Mouse (Mus musculus) CH12.LX (cell line): ENCODE data around the gene Lep. TPM values are rescaled to one million over a fixed set of nuclear protein-coding genes. Genes with fewer than 3 reads are reported as not detected.

ENCODE experiments used
- DNase-seq: peaks from one replicate; pipeline ENCODE4 v3.0.0-alpha.2; 2013; ENCODE audit errors: extremely low read depth
- H3K27ac ChIP-seq: 2 replicates; pipeline ENCODE4 v1.5.1; 2012; ENCODE audit warnings: low read depth, mild to moderate bottlenecking, control low read depth, moderate library complexity; ENCODE audit not compliant: insufficient read depth
- H3K27me3 ChIP-seq: replicated peaks from 2 replicates; pipeline ENCODE3; 2012; ENCODE audit warnings: inconsistent platforms
- H3K36me3 ChIP-seq, 2 experiments: replicated peaks in 1 of 2; 2 replicates each; pipeline versions ENCODE3 to v1.6.1; 2012; ENCODE audit warnings: inconsistent platforms in 1 of 2, low read length in 1 of 2, mild to moderate bottlenecking in 1 of 2, mixed read lengths in 1 of 2, moderate library complexity in 1 of 2; ENCODE audit not compliant: control insufficient read depth in 1 of 2, insufficient read depth in 1 of 2
- H3K4me1 ChIP-seq, 2 experiments: 2 replicates each; pipeline ENCODE4 v1.6.1; 2012; ENCODE audit warnings: inconsistent platforms in 1 of 2, moderate library complexity in 1 of 2; ENCODE audit not compliant: insufficient read depth in 2 of 2, control insufficient read depth in 1 of 2
- H3K4me2 ChIP-seq: 2 replicates; pipeline ENCODE4 v1.6.1; 2012; ENCODE audit warnings: low read depth, mild to moderate bottlenecking, control low read depth; ENCODE audit not compliant: poor library complexity, insufficient read depth, severe bottlenecking
- H3K4me3 ChIP-seq, 3 experiments: fragments of 150-350 bp in 1 of 3; sonication (generic) in 1 of 3; replicated peaks in 1 of 3; 2 replicates each; pipeline versions ENCODE3 to v1.5.1; 2011 to 2012; ENCODE audit warnings: low read depth in 2 of 3, low read length in 2 of 3, mild to moderate bottlenecking in 2 of 3, moderate library complexity in 2 of 3, control low read depth in 1 of 3, improper control_type of control experiment in 1 of 3, inconsistent platforms in 1 of 3, mixed read lengths in 1 of 3; ENCODE audit not compliant: poor library complexity in 1 of 3
- H3K79me2 ChIP-seq: replicated peaks from 2 replicates; pipeline ENCODE4 v1.6.1; 2012; ENCODE audit warnings: mild to moderate bottlenecking, moderate library complexity; ENCODE audit not compliant: control insufficient read depth, poor library complexity, insufficient read depth, severe bottlenecking; ENCODE audit errors: extremely low read depth
- H3K9ac ChIP-seq: 2 replicates; pipeline ENCODE4 v1.6.1; 2012; ENCODE audit warnings: low read depth, mild to moderate bottlenecking, control low read depth, moderate library complexity; ENCODE audit not compliant: insufficient read depth
- H3K9me3 ChIP-seq: replicated peaks from 2 replicates; pipeline ENCODE3; 2012; ENCODE audit warnings: low read length, inconsistent platforms, mixed read lengths
- CHD1 ChIP-seq: IDR thresholded peaks from 2 replicates; pipeline ENCODE4 v1.6.1; 2012; ENCODE audit warnings: low read depth, low read length, improper control_type of control experiment, inconsistent platforms
- CTCF ChIP-seq, 2 experiments: IDR thresholded peaks in 1 of 2; conservative IDR thresholded peaks in 1 of 2; 2 replicates each; pipeline ENCODE4 v1.5.1; 2011 to 2012; ENCODE audit warnings: low read depth in 2 of 2, low read length in 2 of 2, improper control_type of control experiment in 1 of 2, inconsistent platforms in 1 of 2, mild to moderate bottlenecking in 1 of 2, moderate library complexity in 1 of 2
- E2F4 ChIP-seq: IDR thresholded peaks from 2 replicates; pipeline ENCODE4 v1.6.1; 2011; ENCODE audit warnings: low read depth, low read length, improper control_type of control experiment; ENCODE audit not compliant: insufficient replicate concordance
- EP300 ChIP-seq: IDR thresholded peaks from 2 replicates; pipeline ENCODE4 v1.6.1; 2011; ENCODE audit warnings: low read length, improper control_type of control experiment
- ETS1 ChIP-seq: conservative IDR thresholded peaks from 2 replicates; pipeline ENCODE4 v1.6.1; 2012; ENCODE audit warnings: low read depth, mild to moderate bottlenecking, inconsistent platforms, low read length, improper control_type of control experiment, moderate library complexity
- IRF4 ChIP-seq: IDR thresholded peaks from 2 replicates; pipeline ENCODE4 v1.6.1; 2014; ENCODE audit warnings: low read depth, mild to moderate bottlenecking, inconsistent platforms, low read length, improper control_type of control experiment
- KAT2A ChIP-seq: IDR thresholded peaks from 2 replicates; pipeline ENCODE4 v1.6.1; 2012; ENCODE audit warnings: low read length, improper control_type of control experiment, inconsistent platforms; ENCODE audit not compliant: insufficient replicate concordance
- MAZ ChIP-seq: IDR thresholded peaks from 2 replicates; pipeline ENCODE4 v1.6.1; 2012; ENCODE audit warnings: low read depth, mild to moderate bottlenecking, inconsistent platforms, low read length, improper control_type of control experiment, moderate library complexity
- MEF2A ChIP-seq: IDR thresholded peaks from 2 replicates; pipeline ENCODE4 v1.6.1; 2014; ENCODE audit warnings: low read depth, mild to moderate bottlenecking, inconsistent platforms, low read length, improper control_type of control experiment, borderline replicate concordance
- MXI1 ChIP-seq: IDR thresholded peaks from 2 replicates; pipeline ENCODE4 v1.6.1; 2011; ENCODE audit warnings: mild to moderate bottlenecking, low read depth, low read length, improper control_type of control experiment
- NELFE ChIP-seq: IDR thresholded peaks from 2 replicates; pipeline ENCODE4 v1.6.1; 2011; ENCODE audit warnings: low read depth, low read length, improper control_type of control experiment
- POLR2A ChIP-seq: IDR thresholded peaks from 2 replicates; pipeline ENCODE4 v1.6.1; 2011; ENCODE audit warnings: low read depth, mild to moderate bottlenecking, improper control_type of control experiment, low read length
- RAD21 ChIP-seq: IDR thresholded peaks from 2 replicates; pipeline ENCODE4 v1.6.1; 2011; ENCODE audit warnings: low read depth, mild to moderate bottlenecking, low read length, improper control_type of control experiment, moderate library complexity
- SIN3A ChIP-seq: IDR thresholded peaks from 2 replicates; pipeline ENCODE4 v1.6.1; 2012; ENCODE audit warnings: low read length, improper control_type of control experiment, inconsistent platforms
- SMC3 ChIP-seq: IDR thresholded peaks from 2 replicates; pipeline ENCODE4 v1.6.1; 2011; ENCODE audit warnings: low read depth, low read length, improper control_type of control experiment
- TBP ChIP-seq: conservative IDR thresholded peaks from 2 replicates; pipeline ENCODE4 v1.6.1; 2011; ENCODE audit warnings: low read depth, low read length, improper control_type of control experiment
- UBTF ChIP-seq: IDR thresholded peaks from 2 replicates; pipeline ENCODE4 v1.6.1; 2012; ENCODE audit warnings: low read depth, mild to moderate bottlenecking, inconsistent platforms, low read length, improper control_type of control experiment, moderate library complexity
- USF1 ChIP-seq: IDR thresholded peaks from 2 replicates; pipeline ENCODE4 v1.6.1; 2014; ENCODE audit warnings: low read depth, mild to moderate bottlenecking, inconsistent platforms, low read length, improper control_type of control experiment
- USF2 ChIP-seq: conservative IDR thresholded peaks from 2 replicates; pipeline ENCODE4 v1.6.1; 2011; ENCODE audit warnings: low read depth, low read length, improper control_type of control experiment
- ZC3H11A ChIP-seq: IDR thresholded peaks from 2 replicates; pipeline ENCODE4 v1.6.1; 2012; ENCODE audit warnings: low read depth, mild to moderate bottlenecking, inconsistent platforms, low read length, improper control_type of control experiment
- ZMIZ1 ChIP-seq: IDR thresholded peaks from 2 replicates; pipeline ENCODE4 v1.6.1; 2012; ENCODE audit warnings: low read depth, mild to moderate bottlenecking, inconsistent platforms, low read length, improper control_type of control experiment
- ZNF384 ChIP-seq: IDR thresholded peaks from 2 replicates; pipeline ENCODE4 v1.6.1; 2012; ENCODE audit warnings: low read depth, low read length, improper control_type of control experiment, inconsistent platforms
- dilution Hi-C: fragments of 300-500 bp; cut with MboI; formaldehyde crosslinking; loops from 2 replicates; pipeline ENCODE4 v1.14.3; 2020; ENCODE audit warnings: low sequenced_read_pairs; ENCODE audit not compliant: extremely low pct_unique_long_range_greater_than_20kb, extremely low pct_ligation_motif_present
- in situ Hi-C: fragments of 300-500 bp; cut with MboI; formaldehyde crosslinking; loops from 3 replicates; pipeline ENCODE4 v1.14.3; 2019; ENCODE audit warnings: low sequenced_read_pairs, low pct_ligation_motif_present, low pct_unique_long_range_greater_than_20kb, mixed read lengths
- polyA plus RNA-seq: library from polyadenylated mRNA; unstranded; fragments of >175 nt; gene quantifications from 2 replicates; pipeline ENCODE4 v1.2.1, GENCODE M21; 2012; ENCODE audit warnings: low read depth; ENCODE audit not compliant: insufficient read length
- total RNA-seq, 2 experiments: library from RNA; depleted of rRNA; stranded (reverse); fragments of 300-350 nt in 1 of 2; fragments of >200 nt in 1 of 2; gene quantifications; 2 replicates each; pipeline ENCODE4 v1.2.3; 2012 to 2014

Lep gene
- total and polyA plus RNA-seq, 3 experiments, result not detected

DNA sequence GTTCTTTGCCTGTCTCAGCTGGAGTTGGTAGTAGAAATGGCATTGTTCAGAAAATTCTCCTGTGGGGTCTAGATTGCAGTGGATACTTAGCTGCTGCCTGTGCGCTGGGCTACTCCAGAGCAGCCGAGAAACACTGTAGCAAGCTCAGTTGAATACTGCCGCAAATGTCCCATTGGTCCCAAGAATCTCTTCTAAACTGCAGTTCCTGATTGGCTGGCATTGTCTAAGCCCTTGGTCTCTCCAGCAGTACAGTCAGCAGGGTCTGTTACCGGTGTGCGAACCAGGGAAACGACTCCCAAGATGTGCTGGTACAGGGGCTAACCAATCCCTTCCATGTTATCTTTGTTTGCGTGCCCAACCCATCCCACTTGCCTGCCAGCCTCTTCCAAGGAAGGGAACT is 32.2 kb downstream of the Lep start:
- no peak for DNase-seq
- H3K9me3 ChIP-seq, result peaks cover 5% of the 10 kb centered on the region
- H3K4me3 ChIP-seq, result no peak overlapping the region
- dilution Hi-C loops, result no loop called here
- H3K4me2 ChIP-seq, result no peak overlapping the region
- H3K27ac ChIP-seq, result no peak overlapping the region
- H3K36me3 ChIP-seq, result no peaks in the 10 kb centered on the region
- TF ChIP-seq ETS1, result no peak
- no peak for TF ChIP-seq KAT2A
- no peak for TF ChIP-seq MAZ
- in situ Hi-C loops, result no loop called here
- peaks cover 27% of the 10 kb centered on the region for H3K27me3 ChIP-seq
- peaks cover 8 to 10% of the 10 kb centered on the region in 2 experiments for H3K4me1 ChIP-seq
- H3K9ac ChIP-seq, result no peak overlapping the region
- no peaks in the 10 kb centered on the region for H3K79me2 ChIP-seq

DNA sequence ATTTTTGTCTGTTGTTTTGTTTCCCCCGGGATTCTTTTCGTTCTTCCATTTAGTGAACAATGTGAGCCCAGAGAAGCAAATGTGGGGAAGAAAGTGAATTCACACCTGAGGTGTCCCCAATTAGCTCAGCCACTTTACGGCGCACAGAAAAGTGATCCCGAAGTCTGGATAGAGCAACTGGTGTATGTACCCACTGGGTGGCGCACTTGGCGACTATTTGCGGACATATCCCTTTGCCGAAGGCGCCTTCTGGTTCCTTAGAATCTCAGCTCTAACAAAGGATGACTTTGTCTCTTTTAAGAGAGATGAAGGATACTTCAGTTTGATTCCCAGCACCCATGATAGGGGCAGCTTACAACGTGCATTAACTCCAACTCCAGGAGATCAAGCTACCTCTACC is 32.9 kb downstream of the Lep start:
- H3K9ac ChIP-seq, result no peak overlapping the region
- no peak overlapping the region for H3K4me3 ChIP-seq
- TF ChIP-seq MXI1 (no peak), CTCF (conservative IDR thresholded peaks at IDR 0.05 in 1 of 2, IDR thresholded peaks at IDR 0.05 in 1 of 2; ENCODE audit: low read depth in 2 of 2, low read length in 2 of 2) (peak in 1 of 2 experiments; percentile 50; a peak in 2 of 4 replicates), SMC3 (peak; percentile 25; the same call in 1 of the 2 replicates), RAD21 (peak; percentile 34), POLR2A (no peak)
- TF ChIP-seq, all 38 proteins: peak for 3
- Histone ChIP-seq H3K27me3 (peaks cover 27% of the 10 kb centered on the region), H3K36me3 (no peaks in the 10 kb centered on the region), H3K79me2 (no peaks in the 10 kb centered on the region), H3K9me3 (peaks cover 5% of the 10 kb centered on the region), H3K27ac (no peak overlapping the region), H3K4me2 (no peak overlapping the region), H3K4me1 (peaks cover 6 to 8% of the 10 kb centered on the region in 2 experiments)
- dilution Hi-C loops (no loop called here), in situ Hi-C loops (no loop called here)
- DNase-seq, result no peak

DNA sequence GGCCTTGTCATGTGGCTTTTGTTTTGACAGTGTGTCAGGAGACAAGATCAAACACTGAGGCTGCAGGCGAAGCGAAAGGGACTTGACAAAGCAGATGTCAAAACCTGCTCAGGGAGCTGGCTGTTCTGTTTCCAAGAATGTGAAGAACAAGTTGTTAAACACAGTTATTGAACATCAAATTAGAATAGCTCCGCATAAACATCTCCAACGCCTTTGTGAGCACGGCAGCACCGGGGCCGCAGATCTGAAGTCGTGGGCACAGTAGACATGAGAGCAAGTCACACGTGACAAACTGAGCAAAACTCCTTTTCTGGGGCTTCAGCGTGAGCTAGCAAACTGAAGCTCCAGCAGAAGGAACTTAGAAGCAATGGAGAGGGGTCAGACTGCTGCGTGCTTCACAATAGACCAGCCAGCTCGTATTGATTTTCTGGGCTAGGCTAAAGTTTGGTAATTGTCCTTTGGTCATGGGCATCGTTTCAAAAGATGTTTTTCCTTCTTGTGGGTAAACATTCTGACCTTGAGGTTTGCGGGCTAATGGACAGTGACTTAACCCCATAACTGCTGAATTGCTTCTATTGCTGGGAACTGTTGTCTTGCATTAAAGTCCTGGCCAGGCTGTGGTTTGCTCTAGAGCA is 39.6 kb downstream of the Lep start:
- TF ChIP-seq ETS1, result no peak
- TF ChIP-seq SMC3, result no peak
- no peak for TF ChIP-seq ZC3H11A
- TF ChIP-seq USF1, result no peak
- no peak for TF ChIP-seq NELFE
- TF ChIP-seq IRF4, result no peak
- no peak for TF ChIP-seq POLR2A
- no peak for TF ChIP-seq ZNF384
- TF ChIP-seq EP300, result no peak
- TF ChIP-seq CHD1, result no peak
- no peak for TF ChIP-seq SIN3A
- no peak for TF ChIP-seq TBP
- TF ChIP-seq MAZ, result no peak
- no peak for TF ChIP-seq ZMIZ1
- TF ChIP-seq UBTF, result no peak
- no peak for TF ChIP-seq E2F4
- no peak for TF ChIP-seq MEF2A
- no peak for TF ChIP-seq USF2
- no peaks in the 10 kb centered on the region for H3K79me2 ChIP-seq
- in situ Hi-C loops, result no loop called here
- H3K27me3 ChIP-seq, result peaks cover 4% of the 10 kb centered on the region
- no peak for DNase-seq
- H3K36me3 ChIP-seq, result no peaks in the 10 kb centered on the region
- H3K4me3 ChIP-seq, result no peak overlapping the region
- H3K4me1 ChIP-seq, result no peaks in the 10 kb centered on the region
- H3K9ac ChIP-seq, result no peak overlapping the region
- dilution Hi-C loops, result no loop called here
- no peak overlapping the region for H3K27ac ChIP-seq
- H3K9me3 ChIP-seq, result peaks cover 5% of the 10 kb centered on the region
- H3K4me2 ChIP-seq, result no peak overlapping the region
